Mouse (Mus musculus): Measurements from ENCODE around the gene Slc25a25. TPM values are rescaled to one million over a fixed set of nuclear protein-coding genes. Genes with fewer than 3 reads are reported as not detected.

The Slc25a25 gene
- polyA plus RNA-seq, 1 experiment from 2014 or later = 19.5 TPM

DNA sequence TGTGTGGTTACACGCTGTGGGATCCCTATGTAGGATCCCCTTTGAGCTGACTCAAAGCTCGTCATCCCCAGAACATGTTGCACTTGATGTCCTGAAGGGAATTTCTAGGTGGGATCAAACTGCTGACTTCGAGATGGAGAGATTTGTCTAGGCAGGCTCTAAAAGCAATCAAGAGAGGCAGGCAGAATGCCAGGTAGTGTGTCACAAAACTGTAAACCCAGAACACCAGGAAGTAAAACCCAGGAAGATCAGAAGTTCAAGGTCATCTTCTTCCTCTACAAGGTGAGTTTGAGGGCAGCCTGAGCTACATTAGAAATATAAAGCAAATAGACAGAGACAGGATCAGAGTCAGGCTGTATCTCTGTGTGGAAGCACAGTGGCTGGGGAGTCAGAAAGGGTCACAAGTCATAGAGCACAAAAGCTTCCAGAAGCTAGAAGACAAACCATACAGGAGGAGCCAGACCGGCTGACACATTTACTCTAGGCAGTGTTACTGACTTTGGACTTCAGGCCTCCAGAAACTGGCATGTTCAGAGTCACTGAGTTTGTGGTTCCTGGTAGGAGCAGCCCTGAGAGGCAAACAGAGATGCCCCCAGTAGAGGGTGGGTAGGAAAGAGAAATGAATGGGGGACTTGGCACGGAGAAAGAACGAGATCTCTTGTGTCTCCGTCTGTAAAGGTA lies 44.0 kb downstream of the Slc25a25 start:
- no peak overlapping the region for H3K4me2 ChIP-seq (replicated peaks; ENCODE audit: low read depth, low read length)
- no peak for DNase-seq (ENCODE audit: low spot score)
- 91% methylated on average over 7 of the region's 7 CpGs for WGBS
- no peak overlapping the region for H3K27ac ChIP-seq (ENCODE audit: low read depth, low read length)
- H3K9ac ChIP-seq (ENCODE audit: low read depth, low read length) = no peak overlapping the region
- H3K9me3 ChIP-seq (ENCODE audit: control insufficient read depth, low read length) = no peaks in the 10 kb centered on the region
- no peak overlapping the region for H3K4me3 ChIP-seq (ENCODE audit: low read depth, low read length)
- H3K4me1 ChIP-seq (replicated peaks; ENCODE audit: control insufficient read depth, insufficient read depth, low read length) = no peaks in the 10 kb centered on the region
- no peaks in the 10 kb centered on the region for H3K27me3 ChIP-seq (ENCODE audit: control insufficient read depth, insufficient read depth, low read length)
- no peaks in the 10 kb centered on the region; the same call in 1 of the 2 replicates for H3K36me3 ChIP-seq (ENCODE audit: control insufficient read depth, insufficient read depth, low read length)
- no peak for ATAC-seq (ENCODE audit: low FRiP score)

- no peak overlapping the region for H3K4me3 ChIP-seq (ENCODE audit: low read depth, low read length)
- ATAC-seq (ENCODE audit: low FRiP score) (no peak), DNase-seq (ENCODE audit: low spot score) (peak; percentile 99)
- H3K27me3 ChIP-seq (ENCODE audit: control insufficient read depth, insufficient read depth, low read length) = no peaks in the 10 kb centered on the region
- no peaks in the 10 kb centered on the region for H3K4me1 ChIP-seq (replicated peaks; ENCODE audit: control insufficient read depth, insufficient read depth, low read length)
- H3K9ac ChIP-seq (ENCODE audit: low read depth, low read length) = no peak overlapping the region
- no peaks in the 10 kb centered on the region; the same call in 1 of the 2 replicates for H3K36me3 ChIP-seq (ENCODE audit: control insufficient read depth, insufficient read depth, low read length)
- H3K9me3 ChIP-seq (ENCODE audit: control insufficient read depth, low read length) = no peaks in the 10 kb centered on the region
- 25% methylated on average over 2 of the region's 2 CpGs for WGBS
- H3K4me2 ChIP-seq (replicated peaks; ENCODE audit: low read depth, low read length) = no peak overlapping the region
- H3K27ac ChIP-seq (ENCODE audit: low read depth, low read length) = no peak overlapping the region
Observed at GRCm38 (mm10) chr2:32404663-32405062, 46.6 kb downstream of the Slc25a25 start.

DNA sequence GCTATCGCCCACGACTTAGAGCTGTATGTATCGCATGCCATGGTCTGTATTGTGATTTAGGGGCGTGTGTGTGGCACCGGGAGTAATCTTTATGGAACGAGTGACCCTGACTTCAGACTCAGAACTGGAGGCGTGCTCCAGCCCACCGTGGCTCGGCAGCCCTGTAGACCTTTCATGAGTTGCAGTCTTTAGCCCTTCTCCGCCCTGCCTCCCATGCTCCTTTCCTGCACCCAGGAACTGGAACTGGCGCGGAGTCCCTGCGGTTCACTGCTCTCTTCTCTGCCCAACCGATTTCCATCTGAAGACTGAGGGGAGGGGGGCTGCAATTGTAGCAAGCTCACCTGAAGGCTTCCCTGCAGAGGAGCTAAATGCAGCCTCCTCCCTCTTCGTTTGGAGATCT lies 54.5 kb downstream of the Slc25a25 start:
- no peaks in the 10 kb centered on the region for H3K27me3 ChIP-seq (ENCODE audit: control insufficient read depth, insufficient read depth, low read length)
- under 1% methylated on average over 15 of the region's 15 CpGs for WGBS
- H3K9ac ChIP-seq (ENCODE audit: low read depth, low read length) = peak overlapping the region; percentile 86
- peaks cover 4% of the 10 kb centered on the region; the same call in 1 of the 2 replicates for H3K4me1 ChIP-seq (replicated peaks; ENCODE audit: control insufficient read depth, insufficient read depth, low read length)
- no peaks in the 10 kb centered on the region for H3K36me3 ChIP-seq (ENCODE audit: control insufficient read depth, insufficient read depth, low read length)
- no peaks in the 10 kb centered on the region for H3K9me3 ChIP-seq (ENCODE audit: control insufficient read depth, low read length)
- peak overlapping the region; percentile 89 for H3K4me3 ChIP-seq (ENCODE audit: low read depth, low read length)
- peak overlapping the region; percentile 57 for H3K4me2 ChIP-seq (replicated peaks; ENCODE audit: low read depth, low read length)
- H3K27ac ChIP-seq (ENCODE audit: low read depth, low read length) = no peak overlapping the region
- ATAC-seq (ENCODE audit: low FRiP score) (no peak), DNase-seq (ENCODE audit: low spot score) (no peak)

DNA sequence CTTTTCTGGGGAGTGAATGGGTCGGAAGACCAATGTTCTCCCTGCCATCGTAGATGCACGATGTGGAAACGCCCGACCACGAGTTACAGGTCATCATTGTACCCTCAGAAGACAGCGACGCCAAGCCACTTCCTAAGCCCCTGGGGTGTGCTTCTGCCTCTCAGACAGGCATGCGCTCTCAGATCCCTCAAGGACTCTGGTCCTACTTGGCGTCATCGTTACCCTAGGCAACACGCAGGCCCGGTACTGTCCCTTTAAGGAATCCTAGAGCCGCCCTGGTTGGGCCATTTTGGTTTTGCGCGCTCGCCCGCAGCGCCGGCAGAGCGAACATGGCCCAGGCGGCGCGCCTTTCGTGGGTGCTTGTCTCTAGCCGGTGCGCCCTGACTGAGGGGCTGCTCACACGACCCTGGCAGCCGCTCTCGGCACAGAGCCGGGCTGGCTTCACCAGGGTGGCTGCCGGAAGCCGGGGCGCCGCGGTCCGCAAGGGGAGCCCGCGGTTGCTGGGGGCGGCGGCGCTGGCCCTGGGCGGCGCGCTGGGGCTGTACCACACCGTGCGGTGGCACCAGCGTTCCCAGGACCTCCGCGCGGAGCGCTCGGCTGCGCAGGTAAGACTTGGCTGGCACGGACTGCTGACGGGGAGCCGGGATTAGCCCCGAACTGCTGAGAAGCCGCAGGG lies 55.2 kb downstream of the Slc25a25 start:
- Histone ChIP-seq H3K27me3 (ENCODE audit: control insufficient read depth, insufficient read depth, low read length) (no peaks in the 10 kb centered on the region), H3K4me3 (ENCODE audit: low read depth, low read length) (peak overlapping the region; percentile 89), H3K27ac (ENCODE audit: low read depth, low read length) (peak overlapping the region; percentile 70), H3K4me2 (replicated peaks; ENCODE audit: low read depth, low read length) (peak overlapping the region; percentile 57), H3K36me3 (ENCODE audit: control insufficient read depth, insufficient read depth, low read length) (no peaks in the 10 kb centered on the region), H3K9ac (ENCODE audit: low read depth, low read length) (peak overlapping the region; percentile 86), H3K9me3 (ENCODE audit: control insufficient read depth, low read length) (no peaks in the 10 kb centered on the region), H3K4me1 (replicated peaks; ENCODE audit: control insufficient read depth, insufficient read depth, low read length) (peaks cover 4% of the 10 kb centered on the region; the same call in 1 of the 2 replicates)
- ATAC-seq (ENCODE audit: low FRiP score) (peak; percentile 97), DNase-seq (ENCODE audit: low spot score) (peak; percentile 89)
- WGBS = 0% methylated on average over 58 of the region's 59 CpGs

DNA sequence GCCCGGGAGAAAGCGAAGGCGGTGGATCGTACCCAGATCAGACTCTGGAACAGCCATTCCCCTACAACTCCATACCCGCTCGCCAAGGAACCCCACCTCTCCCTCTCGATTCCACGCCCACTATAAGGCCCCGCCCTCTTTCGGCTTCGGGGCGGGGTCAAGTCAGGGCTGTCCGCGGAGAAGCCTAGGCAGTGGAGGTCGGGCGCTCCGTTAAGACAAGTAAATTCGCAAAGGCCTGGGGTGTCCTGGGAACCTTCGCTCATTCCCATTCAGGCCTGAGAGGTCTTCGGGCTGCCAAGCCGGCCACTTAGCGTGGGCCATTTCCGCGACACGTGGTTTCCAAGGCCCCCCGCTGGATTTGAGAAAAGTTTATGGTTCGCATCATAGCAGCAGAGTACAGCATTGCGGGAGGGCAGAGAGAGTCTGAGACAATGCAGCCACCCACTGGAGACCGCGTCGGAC lies 55.7 kb downstream of the Slc25a25 start, which contains the start of gene Ptges2:
TSS of gene Ptges2 (plus strand) at position 413 of the 462 bp plus-strand sequence.
- WGBS = 0% methylated on average over 31 of the region's 31 CpGs
- DNase-seq (ENCODE audit: low spot score) = peak; percentile 92
- peak within 1 kb of the TSS; percentile 89 for H3K4me3 ChIP-seq (ENCODE audit: low read depth, low read length)
- H3K9ac ChIP-seq (ENCODE audit: low read depth, low read length) = peak within 1 kb of the TSS; percentile 86
- no peaks in the 10 kb centered on the region for H3K9me3 ChIP-seq (ENCODE audit: control insufficient read depth, low read length)
- ATAC-seq (ENCODE audit: low FRiP score) = peak; percentile 90
- peak within 1 kb of the TSS; percentile 57 for H3K4me2 ChIP-seq (replicated peaks; ENCODE audit: low read depth, low read length)
- peak within 1 kb of the TSS; percentile 70 for H3K27ac ChIP-seq (ENCODE audit: low read depth, low read length)
- H3K27me3 ChIP-seq (ENCODE audit: control insufficient read depth, insufficient read depth, low read length) = no peaks in the 10 kb centered on the region
- peaks cover 4% of the 10 kb centered on the region; the same call in 1 of the 2 replicates for H3K4me1 ChIP-seq (replicated peaks; ENCODE audit: control insufficient read depth, insufficient read depth, low read length)
- no peaks in the 10 kb centered on the region for H3K36me3 ChIP-seq (ENCODE audit: control insufficient read depth, insufficient read depth, low read length)

DNA sequence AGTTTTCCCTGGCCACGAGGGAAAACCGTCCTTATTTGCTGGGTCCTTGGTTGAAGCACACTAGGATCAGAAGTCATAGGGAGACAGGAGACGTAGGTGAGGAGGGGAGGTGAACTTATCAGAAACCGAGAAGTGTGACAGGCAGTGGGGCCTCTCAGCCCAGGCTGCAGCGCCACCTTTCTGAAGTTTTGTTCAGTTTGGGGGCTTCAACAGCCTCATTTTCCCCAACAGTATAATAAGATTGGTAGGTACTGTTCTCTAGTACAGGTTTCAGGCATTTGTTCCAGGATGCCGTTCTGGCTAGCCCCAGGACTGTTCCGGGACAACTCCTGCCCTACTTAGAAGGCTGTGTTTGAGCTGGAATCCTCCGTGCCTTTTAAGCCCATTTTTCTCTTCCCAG lies 56.3 kb downstream of the Slc25a25 start:
- WGBS = 4% methylated on average over 8 of the region's 8 CpGs
- DNase-seq (ENCODE audit: low spot score) = no peak

DNA sequence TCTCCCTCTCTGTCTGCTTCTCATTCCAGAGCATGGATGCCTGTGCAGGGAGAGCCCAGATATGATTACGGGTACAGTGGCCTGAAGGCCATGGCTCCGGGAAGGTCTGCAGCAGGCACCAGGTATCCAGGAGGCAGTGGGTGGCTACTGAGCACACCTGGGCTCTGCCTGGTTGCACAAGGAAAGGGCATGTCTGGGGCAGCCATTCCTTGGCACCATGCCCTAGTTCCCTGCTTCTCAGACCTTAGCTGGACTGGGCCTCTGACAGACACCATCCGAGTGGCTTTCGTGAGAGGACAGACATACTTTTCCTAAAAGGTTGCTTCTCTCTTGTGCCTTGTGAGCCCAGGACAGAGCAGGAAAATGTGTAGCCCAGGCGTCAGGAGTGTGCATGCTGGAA lies 59.2 kb downstream of the Slc25a25 start:
- no peak for ATAC-seq (ENCODE audit: low FRiP score)

More for the DNA sequence above, 56.3 kb downstream of the Slc25a25 start:
- Histone ChIP-seq H3K9ac (ENCODE audit: low read depth, low read length) (peak overlapping the region; percentile 86), H3K27me3 (ENCODE audit: control insufficient read depth, insufficient read depth, low read length) (no peaks in the 10 kb centered on the region), H3K36me3 (ENCODE audit: control insufficient read depth, insufficient read depth, low read length) (no peaks in the 10 kb centered on the region), H3K4me2 (replicated peaks; ENCODE audit: low read depth, low read length) (peak overlapping the region; percentile 57), H3K9me3 (ENCODE audit: control insufficient read depth, low read length) (no peaks in the 10 kb centered on the region), H3K4me3 (ENCODE audit: low read depth, low read length) (peak overlapping the region; percentile 89), H3K27ac (ENCODE audit: low read depth, low read length) (peak overlapping the region; percentile 70), H3K4me1 (replicated peaks; ENCODE audit: control insufficient read depth, insufficient read depth, low read length) (peaks cover 4% of the 10 kb centered on the region; the same call in 1 of the 2 replicates)
- 0 out of 2 replicates have a peak, but pooled peaks have one; percentile 1 for ATAC-seq (ENCODE audit: low FRiP score)

GRCm38 (mm10) chr2:32390871-32391270 lies 60.4 kb downstream of the Slc25a25 start:
- Histone ChIP-seq H3K36me3 (ENCODE audit: control insufficient read depth, insufficient read depth, low read length) (no peaks in the 10 kb centered on the region), H3K4me1 (replicated peaks; ENCODE audit: control insufficient read depth, insufficient read depth, low read length) (no peaks in the 10 kb centered on the region), H3K27me3 (ENCODE audit: control insufficient read depth, insufficient read depth, low read length) (no peaks in the 10 kb centered on the region), H3K9me3 (ENCODE audit: control insufficient read depth, low read length) (no peaks in the 10 kb centered on the region), H3K9ac (ENCODE audit: low read depth, low read length) (no peak overlapping the region), H3K4me2 (replicated peaks; ENCODE audit: low read depth, low read length) (no peak overlapping the region), H3K4me3 (ENCODE audit: low read depth, low read length) (no peak overlapping the region), H3K27ac (ENCODE audit: low read depth, low read length) (no peak overlapping the region)
- 72% methylated on average over 8 of the region's 8 CpGs for WGBS
- ATAC-seq (ENCODE audit: low FRiP score) = no peak
- no peak for DNase-seq (ENCODE audit: low spot score)

More for the DNA sequence above, 59.2 kb downstream of the Slc25a25 start:
- 90% methylated on average over 5 of the region's 5 CpGs for WGBS
- Histone ChIP-seq H3K27me3 (ENCODE audit: control insufficient read depth, insufficient read depth, low read length) (no peaks in the 10 kb centered on the region), H3K9ac (ENCODE audit: low read depth, low read length) (no peak overlapping the region), H3K9me3 (ENCODE audit: control insufficient read depth, low read length) (no peaks in the 10 kb centered on the region), H3K4me3 (ENCODE audit: low read depth, low read length) (no peak overlapping the region), H3K36me3 (ENCODE audit: control insufficient read depth, insufficient read depth, low read length) (no peaks in the 10 kb centered on the region), H3K4me1 (replicated peaks; ENCODE audit: control insufficient read depth, insufficient read depth, low read length) (peaks cover 2% of the 10 kb centered on the region; the same call in 1 of the 2 replicates), H3K27ac (ENCODE audit: low read depth, low read length) (no peak overlapping the region), H3K4me2 (replicated peaks; ENCODE audit: low read depth, low read length) (no peak overlapping the region)
- no peak for DNase-seq (ENCODE audit: low spot score)
